Mouse (Mus musculus) heart, adult 18-20 months (tissue): ENCODE results near the gene Pgam1. TPM values are rescaled to one million over a fixed set of nuclear protein-coding genes. Genes with fewer than 3 reads are reported as not detected.
A peak's percentile ranks its signal among the peaks of the same experiment; 100 is the strongest.
"Not testable (repeated sequence)": the region's sequence is repeated elsewhere in the genome, so short reads cannot be mapped to it uniquely, and the experiment has no call there.

Source experiments
- DNase-seq, 2 experiments: peaks; one replicate each; pipeline ENCODE4 v3.0.0; 2021 to 2022; ENCODE audit warnings: mixed read lengths in 1 of 2
- long read RNA-seq, 2 experiments: library from polyadenylated mRNA; stranded (forward); transcript quantifications; one replicate each; pipeline ENCODE4 v2.0.0; 2021
- total RNA-seq, 2 experiments: library from RNA; stranded (reverse); gene quantifications; 2 replicates each; pipeline ENCODE4 v1.2.3; 2021

Gene Pgam1
- 100 to 1,000 TPM; 128 TPM for total RNA-seq
- long read RNA-seq, experiment 1, transcript Pgam1-201 (4 exons, 1,775 nt): major isoform, 131 of 135 reads
- long read RNA-seq, experiment 1, partial matches to known transcripts: 2 of 135 reads
- long read RNA-seq, experiment 1, other reads (novel, unspliced or antisense): 2 of 135 reads
- long read RNA-seq, experiment 2, transcript Pgam1-201 (4 exons, 1,775 nt): major isoform, 64 of 68 reads
- long read RNA-seq, experiment 2, partial matches to known transcripts: 0 of 68 reads
- long read RNA-seq, experiment 2, other reads (novel, unspliced or antisense): 4 of 68 reads

DNA sequence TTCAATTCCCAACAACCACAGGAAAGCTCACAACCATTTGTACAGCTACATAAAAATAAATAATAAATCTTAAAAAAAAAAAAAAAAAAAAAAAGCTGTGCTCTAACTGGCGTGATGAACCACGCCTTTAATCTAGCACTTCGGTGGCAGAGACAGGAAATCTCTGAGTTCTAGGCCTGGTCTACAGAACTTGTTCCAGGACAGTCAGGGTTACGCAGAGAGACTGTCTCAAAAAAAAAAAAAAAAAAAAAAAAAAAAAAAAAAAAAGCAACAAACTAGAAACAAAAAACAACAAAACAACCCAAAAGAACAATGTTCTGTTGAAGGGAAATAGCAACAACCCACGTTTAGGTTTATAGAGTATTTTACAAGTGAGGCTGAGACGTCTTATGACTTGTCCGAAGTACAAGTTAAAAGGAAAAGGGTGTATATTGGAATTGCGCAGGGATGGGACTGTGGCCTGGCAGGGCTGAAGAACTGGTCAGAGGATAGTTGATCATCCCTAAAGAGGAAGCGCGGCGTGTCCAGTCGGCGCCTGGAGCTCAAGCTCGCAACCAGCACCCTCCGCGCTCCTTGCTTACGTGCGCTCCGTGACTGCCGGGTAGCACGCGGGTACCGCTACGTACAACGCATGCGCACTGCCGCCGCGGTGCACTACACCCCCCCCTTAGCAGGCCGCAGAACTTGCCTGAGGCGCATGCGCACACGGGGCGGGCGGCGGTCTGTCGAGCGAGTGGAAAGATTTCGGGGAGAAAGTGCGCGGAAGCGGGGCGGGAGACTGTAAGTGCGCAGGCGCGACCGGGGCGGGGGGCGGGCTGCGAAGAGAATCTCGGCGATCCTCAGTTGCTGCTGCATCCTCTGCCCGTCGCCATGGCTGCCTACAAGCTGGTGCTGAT is at the start of gene Pgam1:
Gene Pgam1, plus strand, starts transcription at position 746 of the 896 bp plus-strand sequence.
- DNase-seq: peak; percentile 95 to 98

- no peak for DNase-seq
Observed at GRCm38 (mm10) chr19:41866707-41867106, 45.0 kb upstream of the Pgam1 start.

- DNase-seq: no peak
Observed at GRCm38 (mm10) chr19:41869296-41869695, 42.4 kb upstream of the Pgam1 start.

DNA sequence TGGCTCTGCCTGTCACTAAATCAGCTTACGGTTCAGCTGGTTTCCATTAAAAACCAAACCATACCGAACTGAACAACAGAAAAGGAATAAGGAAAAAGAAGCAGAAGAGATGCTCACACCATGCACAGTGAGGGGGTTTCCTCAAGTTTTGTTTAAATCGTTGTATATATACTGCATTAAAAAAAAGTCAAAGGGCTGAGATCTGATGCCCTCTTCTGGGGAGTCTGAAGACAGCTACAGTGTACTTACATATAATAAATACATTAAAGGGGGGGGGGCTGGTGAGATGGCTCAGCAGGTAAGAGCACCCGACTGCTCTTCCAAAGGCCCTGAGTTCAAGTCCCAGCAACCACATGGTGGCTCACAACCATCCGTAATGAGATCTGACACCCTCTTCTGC is 41.8 kb upstream of the Pgam1 start:
- not testable (repeated sequence) for DNase-seq

GRCm38 (mm10) chr19:41872285-41872684 is 39.4 kb upstream of the Pgam1 start:
- no peak for DNase-seq

- DNase-seq: no peak
Observed at GRCm38 (mm10) chr19:41874356-41874755, 37.4 kb upstream of the Pgam1 start.

- no peak for DNase-seq
Observed at GRCm38 (mm10) chr19:41881842-41882241, 29.9 kb upstream of the Pgam1 start.

DNA sequence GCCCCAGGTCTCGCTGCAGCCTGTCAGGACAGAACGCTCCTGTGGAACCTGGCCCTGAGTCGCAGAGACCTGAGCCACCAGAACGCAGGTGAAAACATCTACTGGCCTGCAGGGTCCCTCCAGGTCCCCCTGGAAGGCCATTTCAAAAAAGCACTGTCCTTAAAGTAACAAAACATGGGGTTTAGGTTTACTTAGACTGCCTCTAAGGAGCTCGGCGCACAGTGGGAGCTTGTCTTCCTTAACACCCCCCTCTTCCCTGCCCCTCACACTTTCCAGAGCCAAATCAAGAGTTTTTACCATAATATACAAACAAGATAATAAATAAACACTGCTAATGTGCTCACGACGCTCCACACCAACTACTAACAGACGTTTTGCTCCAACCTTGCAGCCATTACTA is 27.8 kb upstream of the Pgam1 start:
- no peak for DNase-seq

DNA sequence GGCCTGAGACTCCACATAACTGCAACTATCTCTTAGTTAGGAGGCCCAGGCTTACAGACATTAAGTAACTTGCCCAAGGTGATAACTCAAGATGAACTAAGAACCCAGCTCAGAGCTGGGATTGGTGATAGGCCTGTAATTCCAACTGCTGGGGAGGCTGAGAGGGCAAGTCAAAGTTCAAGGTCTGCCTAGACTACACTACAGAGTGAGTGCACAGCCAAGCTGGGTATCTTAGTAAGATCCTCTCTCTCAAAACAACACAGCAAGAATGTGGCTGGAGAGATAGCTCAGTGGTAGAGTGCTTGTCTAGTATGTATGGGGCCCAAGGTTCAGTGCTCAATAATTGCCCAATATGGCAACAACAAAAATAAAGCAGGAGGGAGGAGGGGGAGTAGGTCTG is 23.5 kb upstream of the Pgam1 start:
- DNase-seq: no peak

- peak in 1 of 2 experiments; percentile 24 for DNase-seq
Observed at GRCm38 (mm10) chr19:41894959-41895358, 16.8 kb upstream of the Pgam1 start.

GRCm38 (mm10) chr19:41895460-41896318 is 16.0 kb upstream of the Pgam1 start, which contains the start of gene Rrp12:
Gene Rrp12, minus strand, starts transcription at chr19:41896173.
- peak; percentile 91 to 93 for DNase-seq

GRCm38 (mm10) chr19:41896319-41896711 is 15.4 kb upstream of the Pgam1 start:
- DNase-seq: no peak

- peak; percentile 21 to 51 for DNase-seq
Observed at GRCm38 (mm10) chr19:41898860-41899259, 12.9 kb upstream of the Pgam1 start.

DNA sequence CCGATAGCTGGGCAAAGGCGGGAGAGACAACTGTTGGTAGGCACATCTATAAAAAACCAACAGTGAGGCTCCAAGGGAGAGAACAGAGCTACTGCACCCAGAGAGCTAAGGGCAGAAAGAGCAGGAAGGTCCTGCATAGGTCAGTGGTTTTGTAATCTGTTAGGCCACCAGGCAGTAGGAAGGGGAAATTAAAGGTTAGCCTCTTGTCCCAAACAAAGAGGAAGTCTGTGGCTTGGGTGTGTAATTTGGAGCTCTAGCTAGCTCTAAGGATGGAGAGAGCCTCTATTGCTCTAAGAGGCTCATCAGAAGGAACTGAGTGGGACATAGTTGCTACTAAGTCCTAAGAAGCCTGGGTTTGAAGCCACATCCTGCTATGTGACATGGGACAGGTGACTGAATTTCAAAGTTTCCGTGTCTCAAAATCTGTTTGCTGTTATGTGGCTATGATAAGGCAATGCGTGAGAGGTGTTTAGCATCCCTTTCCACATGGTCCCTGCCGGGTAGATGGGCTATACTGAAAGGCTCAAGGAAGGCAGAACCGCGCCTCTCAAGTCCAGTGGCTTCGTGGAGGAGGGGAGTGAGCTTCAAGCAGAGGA is 11.1 kb upstream of the Pgam1 start:
- DNase-seq: no peak

DNA sequence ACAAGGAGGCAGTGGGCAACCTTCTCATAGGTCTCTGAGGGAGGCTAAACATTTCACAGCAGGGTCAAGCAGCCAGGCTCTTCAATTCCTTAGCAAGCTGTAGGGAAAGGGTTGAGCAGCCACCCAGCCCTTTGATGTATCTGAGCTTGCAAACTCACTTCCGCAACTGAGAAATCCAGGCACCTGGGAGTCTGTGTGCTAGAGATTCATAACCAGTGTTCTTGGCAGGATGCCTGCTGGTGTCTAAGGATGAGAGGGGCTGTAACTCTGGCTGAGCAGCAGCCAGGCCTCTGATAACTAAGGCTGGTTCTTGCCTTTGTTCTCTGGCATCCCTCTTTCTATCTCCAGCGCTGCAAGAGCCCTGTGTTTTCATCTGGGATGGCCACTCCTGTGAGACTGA is 10.0 kb upstream of the Pgam1 start:
- DNase-seq: no peak

- DNase-seq: no peak
Observed at GRCm38 (mm10) chr19:41902848-41903593, 8.7 kb upstream of the Pgam1 start.

DNA sequence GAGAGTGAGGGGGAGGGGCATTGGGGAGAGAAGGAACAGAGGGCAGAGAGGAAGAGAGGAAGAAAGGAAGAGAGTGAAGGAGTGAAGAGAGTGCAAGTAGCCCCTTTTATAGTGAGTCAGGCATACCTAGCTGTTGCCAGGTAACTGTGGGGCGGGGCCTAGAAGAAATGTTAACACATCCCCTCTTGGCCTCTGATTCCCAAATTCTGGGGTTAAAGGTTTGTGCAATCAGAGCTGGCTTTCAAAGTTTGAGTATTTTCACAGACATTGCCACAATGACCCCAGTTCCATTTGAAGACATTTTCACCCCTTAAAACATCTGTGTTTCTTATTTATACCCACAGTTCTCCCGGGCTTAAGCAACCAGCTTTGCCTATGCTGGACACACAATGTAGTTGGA is 6.5 kb upstream of the Pgam1 start:
- DNase-seq: no peak

GRCm38 (mm10) chr19:41906311-41907078 is 5.2 kb upstream of the Pgam1 start:
- no peak for DNase-seq

DNA sequence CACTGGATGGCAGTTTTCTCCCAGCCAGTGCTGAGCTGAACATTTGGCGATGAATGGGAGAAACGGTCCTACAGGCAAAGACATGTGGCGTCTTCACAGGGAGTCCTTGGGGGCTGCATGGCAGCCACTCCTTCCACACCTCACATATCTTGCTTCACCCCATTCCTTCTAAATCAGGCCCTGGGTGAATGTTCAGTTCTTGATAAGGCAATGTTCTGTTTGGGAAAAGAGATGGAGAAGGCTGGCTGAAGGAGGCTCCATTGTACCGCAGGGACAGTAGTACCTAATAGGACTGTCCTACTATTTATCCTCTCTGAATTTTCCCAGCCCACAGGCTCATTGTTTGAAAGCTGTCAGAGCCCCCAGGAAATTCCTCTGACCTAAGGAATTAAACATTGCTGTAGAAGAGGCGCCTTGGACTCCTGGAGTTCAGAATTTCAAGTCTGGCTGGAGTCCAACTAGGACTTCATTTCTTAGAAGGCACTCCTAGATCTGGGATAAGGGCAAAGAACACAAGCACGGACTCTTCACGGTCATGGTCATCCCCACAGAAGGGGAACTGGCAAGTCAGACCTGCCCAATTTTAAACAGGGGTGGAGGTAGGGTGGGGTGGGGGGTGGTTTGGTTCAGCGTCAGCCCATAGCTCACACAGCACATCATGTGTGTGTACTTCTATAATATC is 4.5 kb upstream of the Pgam1 start:
- DNase-seq: no peak

DNA sequence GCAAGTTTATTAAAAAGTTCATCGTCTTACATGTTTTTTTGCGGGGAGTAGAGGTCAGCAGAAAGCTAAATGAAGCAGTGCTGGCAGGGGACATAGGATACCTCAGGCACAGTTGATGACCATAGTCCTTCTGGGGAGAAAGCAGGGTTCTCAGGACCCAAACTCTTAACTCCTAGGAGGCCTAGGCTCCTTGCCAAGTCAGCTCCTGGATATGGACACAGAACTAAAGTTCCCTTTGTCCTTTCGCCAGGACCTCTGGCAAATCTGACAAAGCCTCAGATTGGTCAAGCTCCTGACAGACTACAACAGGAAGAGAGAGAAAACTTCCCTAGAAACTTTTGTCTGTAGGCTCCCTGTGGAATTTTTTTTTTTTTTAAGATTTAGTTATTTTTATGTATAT is 3.0 kb upstream of the Pgam1 start:
- DNase-seq: no peak
